Mouse (Mus musculus): ENCODE measurements around the gene Vangl1. TPM values are rescaled to one million over a fixed set of nuclear protein-coding genes. Genes with fewer than 3 reads are reported as not detected.
"Not testable (repeated sequence)": the region's sequence is repeated elsewhere in the genome, so short reads cannot be mapped to it uniquely, and the experiment has no call there.

Vangl1 gene
- polyA plus RNA-seq, 1 experiment, result 9.7 TPM

DNA sequence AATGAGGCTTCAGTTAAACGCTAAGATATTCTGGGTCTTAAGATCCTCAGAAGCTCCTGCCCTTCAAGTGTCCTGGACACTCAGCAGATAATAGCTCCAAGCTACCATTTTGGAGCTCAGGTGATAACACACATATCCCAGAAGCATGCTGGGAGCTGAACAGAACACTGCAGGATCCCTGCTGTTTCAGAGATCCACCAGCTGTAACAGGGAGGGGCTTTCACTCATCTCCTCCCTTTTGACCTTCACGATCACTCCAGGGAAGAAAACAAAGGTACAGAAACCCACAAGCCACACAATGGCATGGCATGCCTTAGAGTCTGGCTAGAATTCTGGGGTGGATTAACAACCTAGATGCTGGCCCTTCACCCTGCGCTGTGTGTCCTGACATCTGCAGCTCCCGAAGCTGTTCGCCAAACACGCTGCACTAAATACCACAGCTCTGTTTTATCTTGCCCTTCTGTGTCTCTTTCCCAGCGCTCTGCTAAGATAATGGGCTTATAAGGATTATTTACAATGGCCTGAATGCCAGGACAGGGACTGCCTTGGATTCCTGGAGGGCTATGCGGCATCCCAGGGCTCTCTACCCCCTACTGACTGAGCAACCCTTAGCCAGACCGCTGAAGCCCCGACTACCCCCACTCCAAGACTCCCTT, 36.8 kb downstream of the Vangl1 start:
- WGBS, result 82% methylated on average over 10 of the region's 10 CpGs
- no peak overlapping the region for H3K4me3 ChIP-seq (ENCODE audit: control insufficient read depth, insufficient read depth, low read length)
- no peaks in the 10 kb centered on the region for H3K36me3 ChIP-seq (ENCODE audit: control insufficient read depth, insufficient read depth, low read length)
- TF ChIP-seq CTCF (IDR thresholded peaks at IDR 0.05; ENCODE audit: borderline replicate concordance, control insufficient read depth, extremely low read depth, insufficient read depth, low read length, poor library complexity), result no peak
- no peak for TF ChIP-seq POLR2A (IDR thresholded peaks at IDR 0.05; ENCODE audit: control insufficient read depth, extremely low read depth, insufficient read depth, low read length, poor library complexity)
- no peaks in the 10 kb centered on the region for H3K27me3 ChIP-seq (ENCODE audit: control insufficient read depth, insufficient read depth, low read length)
- DNase-seq, result no peak
- no peak overlapping the region for H3K27ac ChIP-seq (ENCODE audit: control insufficient read depth, insufficient read depth, low read length)
- no peaks in the 10 kb centered on the region for H3K4me1 ChIP-seq (replicated peaks; ENCODE audit: control insufficient read depth, insufficient read depth, low read length)

DNA sequence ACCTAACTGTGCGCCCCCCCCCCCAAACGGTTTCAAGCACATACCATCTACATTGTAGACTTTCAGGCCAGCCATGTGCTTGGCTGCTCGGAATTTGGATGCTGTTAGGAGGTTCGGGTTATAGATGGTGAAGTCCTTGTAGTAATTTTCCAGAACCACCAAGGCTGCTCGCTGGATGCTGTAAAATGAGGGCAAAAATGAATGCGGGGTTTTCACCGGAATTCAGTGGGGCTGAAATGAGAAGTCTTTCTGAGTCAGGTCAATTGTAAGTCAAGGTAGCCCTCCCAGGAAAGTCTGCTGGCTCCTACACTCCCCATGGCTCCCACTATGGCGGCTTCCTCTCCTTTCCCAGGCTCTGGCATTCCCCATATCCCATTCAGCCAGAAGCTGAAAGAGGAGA, 37.7 kb downstream of the Vangl1 start:
- 98% methylated on average over 8 of the region's 8 CpGs for WGBS
- H3K4me3 ChIP-seq (ENCODE audit: control insufficient read depth, insufficient read depth, low read length), result no peak overlapping the region
- H3K4me1 ChIP-seq (replicated peaks; ENCODE audit: control insufficient read depth, insufficient read depth, low read length), result no peaks in the 10 kb centered on the region
- H3K27ac ChIP-seq (ENCODE audit: control insufficient read depth, insufficient read depth, low read length), result no peak overlapping the region
- no peaks in the 10 kb centered on the region for H3K27me3 ChIP-seq (ENCODE audit: control insufficient read depth, insufficient read depth, low read length)
- no peak for DNase-seq
- H3K36me3 ChIP-seq (ENCODE audit: control insufficient read depth, insufficient read depth, low read length), result no peaks in the 10 kb centered on the region
- TF ChIP-seq CTCF (IDR thresholded peaks at IDR 0.05; ENCODE audit: borderline replicate concordance, control insufficient read depth, extremely low read depth, insufficient read depth, low read length, poor library complexity) (no peak), POLR2A (IDR thresholded peaks at IDR 0.05; ENCODE audit: control insufficient read depth, extremely low read depth, insufficient read depth, low read length, poor library complexity) (no peak)

DNA sequence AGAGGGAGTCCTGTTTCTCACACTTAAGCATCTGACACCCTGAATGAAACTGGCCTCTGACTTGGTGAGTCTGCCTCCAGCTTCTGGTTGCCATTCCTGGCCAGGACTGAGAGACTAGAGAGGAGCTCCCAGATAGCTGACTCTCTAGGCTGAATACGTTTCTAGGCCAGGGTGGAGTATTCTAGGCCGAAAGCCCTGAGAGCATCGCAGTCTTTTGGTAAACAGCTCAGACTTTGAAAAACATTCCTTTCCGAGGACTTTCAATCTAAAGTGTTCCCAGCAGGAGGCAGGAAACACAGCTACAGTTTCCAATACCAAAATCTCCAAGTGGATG, 38.2 kb downstream of the Vangl1 start:
- Histone ChIP-seq H3K4me3 (ENCODE audit: control insufficient read depth, insufficient read depth, low read length) (no peak overlapping the region), H3K4me1 (replicated peaks; ENCODE audit: control insufficient read depth, insufficient read depth, low read length) (no peaks in the 10 kb centered on the region), H3K27ac (ENCODE audit: control insufficient read depth, insufficient read depth, low read length) (no peak overlapping the region), H3K27me3 (ENCODE audit: control insufficient read depth, insufficient read depth, low read length) (no peaks in the 10 kb centered on the region), H3K36me3 (ENCODE audit: control insufficient read depth, insufficient read depth, low read length) (no peaks in the 10 kb centered on the region)
- TF ChIP-seq POLR2A (IDR thresholded peaks at IDR 0.05; ENCODE audit: control insufficient read depth, extremely low read depth, insufficient read depth, low read length, poor library complexity) (no peak), CTCF (IDR thresholded peaks at IDR 0.05; ENCODE audit: borderline replicate concordance, control insufficient read depth, extremely low read depth, insufficient read depth, low read length, poor library complexity) (no peak)
- DNase-seq, result no peak
- 95% methylated on average over 4 of the region's 4 CpGs for WGBS

DNA sequence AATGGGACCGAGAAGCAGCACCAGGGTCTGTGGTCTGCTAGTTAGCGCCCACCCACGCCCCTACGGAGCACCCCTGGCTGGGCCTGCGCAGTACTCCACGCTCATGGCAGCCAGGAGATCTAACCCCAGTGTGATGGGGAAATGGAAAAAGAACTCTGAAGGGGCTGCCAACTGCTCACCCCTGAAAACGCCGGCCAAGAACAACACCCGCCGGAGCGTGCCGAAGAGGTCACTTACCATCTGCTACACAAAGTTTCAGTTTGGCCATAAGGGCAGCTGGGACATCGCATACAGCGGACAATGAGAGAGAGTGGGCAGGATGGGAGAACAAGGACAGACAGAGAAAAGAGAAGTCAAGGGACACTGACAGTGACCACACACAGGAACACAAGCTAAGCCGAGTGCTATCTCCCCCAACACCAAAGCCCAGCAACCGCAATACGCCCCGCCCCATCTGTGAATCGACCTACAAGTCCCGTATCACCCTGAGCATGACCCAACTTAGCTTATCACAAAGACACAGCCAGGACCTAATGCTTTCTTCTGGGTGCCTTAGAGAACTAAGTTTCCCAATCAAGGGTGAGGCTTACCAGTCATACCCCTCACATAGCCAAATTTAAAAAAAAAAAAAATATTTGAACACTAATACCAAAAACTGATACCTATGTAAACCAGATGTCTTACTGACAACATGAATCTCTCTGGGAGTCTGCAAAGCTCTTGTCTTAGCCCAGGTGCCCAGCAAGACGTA, 38.8 kb downstream of the Vangl1 start:
- H3K4me3 ChIP-seq (ENCODE audit: control insufficient read depth, insufficient read depth, low read length), result no peak overlapping the region
- H3K4me1 ChIP-seq (replicated peaks; ENCODE audit: control insufficient read depth, insufficient read depth, low read length), result no peaks in the 10 kb centered on the region
- H3K36me3 ChIP-seq (ENCODE audit: control insufficient read depth, insufficient read depth, low read length), result no peaks in the 10 kb centered on the region
- no peak overlapping the region for H3K27ac ChIP-seq (ENCODE audit: control insufficient read depth, insufficient read depth, low read length)
- TF ChIP-seq POLR2A (IDR thresholded peaks at IDR 0.05; ENCODE audit: control insufficient read depth, extremely low read depth, insufficient read depth, low read length, poor library complexity) (no peak), CTCF (IDR thresholded peaks at IDR 0.05; ENCODE audit: borderline replicate concordance, control insufficient read depth, extremely low read depth, insufficient read depth, low read length, poor library complexity) (no peak)
- WGBS, result 93% methylated on average over 21 of the region's 21 CpGs
- no peak for DNase-seq
- H3K27me3 ChIP-seq (ENCODE audit: control insufficient read depth, insufficient read depth, low read length), result no peaks in the 10 kb centered on the region

DNA sequence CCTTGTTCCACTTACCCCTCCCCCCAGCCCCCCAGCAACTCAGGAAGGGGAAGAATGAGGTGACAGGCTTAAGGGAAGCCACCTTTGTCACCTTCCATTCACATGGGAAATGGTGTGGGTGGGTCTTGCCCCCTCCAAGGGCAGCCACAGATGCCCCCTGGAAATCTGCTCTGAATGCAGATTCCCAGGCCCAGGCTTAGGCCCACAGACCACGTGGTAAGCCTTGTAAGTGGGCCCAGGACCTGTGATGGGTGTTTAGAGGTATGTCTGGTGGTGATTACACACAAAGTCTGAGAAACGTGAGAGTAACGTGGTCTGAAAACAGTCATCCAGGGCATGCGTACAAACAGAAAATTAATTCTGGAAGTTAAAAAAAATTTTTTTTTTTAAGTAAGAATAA, 39.6 kb downstream of the Vangl1 start:
- Histone ChIP-seq H3K4me3 (ENCODE audit: control insufficient read depth, insufficient read depth, low read length) (no peak overlapping the region), H3K4me1 (replicated peaks; ENCODE audit: control insufficient read depth, insufficient read depth, low read length) (no peaks in the 10 kb centered on the region), H3K27ac (ENCODE audit: control insufficient read depth, insufficient read depth, low read length) (no peak overlapping the region), H3K27me3 (ENCODE audit: control insufficient read depth, insufficient read depth, low read length) (no peaks in the 10 kb centered on the region), H3K36me3 (ENCODE audit: control insufficient read depth, insufficient read depth, low read length) (no peaks in the 10 kb centered on the region)
- no peak for TF ChIP-seq CTCF (IDR thresholded peaks at IDR 0.05; ENCODE audit: borderline replicate concordance, control insufficient read depth, extremely low read depth, insufficient read depth, low read length, poor library complexity)
- TF ChIP-seq POLR2A (IDR thresholded peaks at IDR 0.05; ENCODE audit: control insufficient read depth, extremely low read depth, insufficient read depth, low read length, poor library complexity), result no peak
- no peak for DNase-seq
- 80% methylated on average over 4 of the region's 4 CpGs for WGBS

DNA sequence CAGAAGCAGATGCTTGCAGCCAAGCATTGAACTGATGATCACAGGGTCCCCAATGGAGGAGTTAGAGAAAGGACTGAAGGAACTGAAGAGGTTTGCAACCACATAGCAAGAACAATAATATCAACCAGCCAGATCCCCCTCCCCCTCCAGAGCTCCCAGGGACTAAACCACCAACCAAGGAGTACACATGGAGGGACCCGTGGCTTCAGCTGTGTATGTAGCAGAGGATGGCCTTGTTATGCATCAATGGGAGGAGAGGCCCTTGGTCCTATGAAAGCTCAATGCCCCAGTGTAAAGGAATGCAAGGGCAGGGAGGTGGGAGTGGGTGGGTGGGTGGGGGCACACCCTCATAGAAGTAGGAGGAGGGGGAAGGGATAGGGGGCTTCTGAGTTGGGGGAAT, 40.6 kb downstream of the Vangl1 start:
- not testable (repeated sequence) for H3K27me3 ChIP-seq (ENCODE audit: control insufficient read depth, insufficient read depth, low read length); H3K36me3 ChIP-seq (ENCODE audit: control insufficient read depth, insufficient read depth, low read length); H3K4me3 ChIP-seq (ENCODE audit: control insufficient read depth, insufficient read depth, low read length); H3K4me1 ChIP-seq (replicated peaks; ENCODE audit: control insufficient read depth, insufficient read depth, low read length); DNase-seq; H3K27ac ChIP-seq (ENCODE audit: control insufficient read depth, insufficient read depth, low read length)
- 89% methylated on average over 1 of the region's 1 CpGs for WGBS
